Mouse (Mus musculus): ENCODE measurements around the gene Fuom. TPM values are rescaled to one million over a fixed set of nuclear protein-coding genes. Genes with fewer than 3 reads are reported as not detected.

Fuom gene
- polyA plus RNA-seq, 1 experiment: not detected

DNA sequence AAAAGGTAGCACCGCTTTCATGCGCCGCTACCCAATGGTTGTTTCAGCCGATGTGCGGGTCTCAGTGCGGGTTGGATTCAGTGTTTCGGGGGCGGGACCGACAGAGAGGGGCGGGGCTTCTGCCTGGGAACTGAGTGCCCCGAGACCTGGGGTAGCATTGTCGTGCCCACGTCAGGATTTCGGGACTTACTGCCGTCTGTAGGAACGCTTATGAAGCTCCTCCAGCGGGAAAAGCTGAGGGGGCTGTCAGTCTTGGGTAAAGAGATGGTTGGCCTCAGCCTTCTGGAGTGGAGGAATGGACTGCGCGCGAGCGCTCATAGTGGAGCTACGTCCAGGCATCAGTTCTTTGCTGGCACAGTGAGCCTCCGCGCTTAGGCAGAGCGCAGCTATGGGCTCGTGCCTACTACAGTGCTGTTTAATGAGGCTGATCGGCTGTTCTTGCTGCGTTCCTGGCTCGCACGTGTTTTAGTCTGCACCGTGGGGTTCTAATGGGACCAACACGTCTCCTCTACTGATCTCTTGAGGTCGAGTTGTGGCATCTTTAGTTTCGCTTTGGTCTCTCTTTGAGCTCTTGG lies 53.0 kb downstream of the Fuom start:
- Histone ChIP-seq H3K4me1 (ENCODE audit: control insufficient read depth, insufficient read depth, low read length) (peaks cover 21% of the 10 kb centered on the region), H3K4me3 (ENCODE audit: insufficient read depth, low read depth, low read length) (peak overlapping the region; percentile 29), H3K27ac (ENCODE audit: insufficient read depth, low read depth, low read length) (no peak overlapping the region)
- no peak for TF ChIP-seq CTCF (IDR thresholded peaks at IDR 0.05; ENCODE audit: insufficient read depth, low read depth, low read length)
- no peak for TF ChIP-seq POLR2A (IDR thresholded peaks at IDR 0.05; ENCODE audit: insufficient read depth, low read depth, low read length)
- WGBS: 1% methylated on average over 34 of the region's 34 CpGs

DNA sequence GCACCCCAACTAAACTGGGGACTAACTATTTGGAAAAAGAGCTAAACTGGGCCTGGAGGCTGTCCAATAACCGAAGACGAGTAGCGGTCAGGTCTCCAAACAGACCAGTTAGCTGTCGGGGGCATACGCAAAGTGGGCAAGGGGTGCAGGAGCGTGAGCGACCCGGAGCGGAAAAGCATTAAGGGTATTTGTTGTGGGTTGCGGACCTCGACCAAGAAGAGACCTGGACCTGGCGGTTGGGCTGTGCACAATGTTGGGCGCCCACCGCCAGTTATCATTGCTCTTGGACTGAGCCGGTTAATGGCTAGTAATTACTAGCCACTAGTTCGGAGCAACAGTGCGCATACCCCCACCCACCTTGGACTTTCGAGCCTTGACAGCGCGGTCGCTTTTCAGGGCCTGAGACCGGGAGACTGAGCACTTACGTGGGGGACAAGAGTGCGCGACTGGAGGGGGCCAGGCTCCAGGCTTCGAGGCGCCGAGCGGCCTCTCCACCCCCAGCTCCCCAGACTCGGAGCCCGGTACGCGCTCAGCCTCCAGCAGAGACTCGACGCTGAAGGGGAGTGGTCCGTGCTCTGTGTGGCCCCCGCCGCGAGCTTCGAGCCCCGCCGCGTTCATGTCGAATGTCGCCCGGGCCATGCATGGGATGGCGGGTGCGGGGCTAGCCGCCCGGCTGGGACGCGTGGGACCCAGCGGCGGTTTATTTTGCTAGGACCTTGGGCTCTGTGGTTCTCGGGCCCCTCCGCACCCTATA lies 53.7 kb downstream of the Fuom start, which contains the start of gene Msx3:
Gene Msx3, minus strand, starts transcription at position 729 of the 754 bp plus-strand sequence.
- WGBS: 2% methylated on average over 56 of the region's 56 CpGs
- no peak within 1 kb of the TSS for H3K27ac ChIP-seq (ENCODE audit: insufficient read depth, low read depth, low read length)
- peak within 1 kb of the TSS; percentile 29 for H3K4me3 ChIP-seq (ENCODE audit: insufficient read depth, low read depth, low read length)
- TF ChIP-seq CTCF (IDR thresholded peaks at IDR 0.05; ENCODE audit: insufficient read depth, low read depth, low read length) (no peak), POLR2A (IDR thresholded peaks at IDR 0.05; ENCODE audit: insufficient read depth, low read depth, low read length) (no peak)
- peaks cover 21% of the 10 kb centered on the region for H3K4me1 ChIP-seq (ENCODE audit: control insufficient read depth, insufficient read depth, low read length)

DNA sequence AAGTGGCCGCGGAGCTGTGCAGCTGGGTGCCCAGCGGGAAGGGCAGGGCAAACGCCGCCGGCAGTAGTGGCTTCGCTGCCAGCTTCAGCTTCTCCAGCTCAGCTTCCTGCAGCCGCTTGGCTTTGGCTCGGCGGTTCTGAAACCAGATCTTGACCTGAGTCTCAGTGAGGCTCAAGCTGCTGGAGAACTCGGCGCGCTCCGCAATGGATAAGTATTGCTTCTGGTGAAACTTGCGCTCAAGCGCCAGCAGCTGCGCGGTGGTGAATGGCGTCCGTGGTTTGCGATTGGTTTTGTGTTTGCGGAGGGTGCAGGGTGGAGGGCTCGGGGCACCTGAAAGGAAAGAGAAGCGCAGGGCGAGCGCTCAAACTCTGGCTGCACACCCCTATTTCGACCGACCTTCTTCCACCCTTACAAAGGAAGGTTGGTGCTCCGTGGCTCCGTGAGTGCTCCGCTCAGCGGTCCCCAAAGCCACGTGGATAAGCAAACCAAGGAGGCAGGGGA lies 54.4 kb downstream of the Fuom start:
- peak overlapping the region; percentile 23 for H3K4me3 ChIP-seq (ENCODE audit: insufficient read depth, low read depth, low read length)
- H3K27ac ChIP-seq (ENCODE audit: insufficient read depth, low read depth, low read length): no peak overlapping the region
- WGBS: under 1% methylated on average over 33 of the region's 33 CpGs
- H3K4me1 ChIP-seq (ENCODE audit: control insufficient read depth, insufficient read depth, low read length): peaks cover 21% of the 10 kb centered on the region
- TF ChIP-seq POLR2A (IDR thresholded peaks at IDR 0.05; ENCODE audit: insufficient read depth, low read depth, low read length): no peak
- TF ChIP-seq CTCF (IDR thresholded peaks at IDR 0.05; ENCODE audit: insufficient read depth, low read depth, low read length): no peak

Other genes with a start within 250 kb of the Fuom start
- not detected in 2 replicates for gene Kndc1, start 207.7 kb downstream of the Fuom start, polyA plus RNA-seq (2012; ENCODE audit: insufficient read depth, insufficient read length, low replicate concordance, missing spikeins)
- not detected in 2 replicates for gene Utf1, start 158.7 kb downstream of the Fuom start, polyA plus RNA-seq (2012; ENCODE audit: insufficient read depth, insufficient read length, low replicate concordance, missing spikeins)
- not detected in 2 replicates for gene 6430531B16Rik, start 123.7 kb downstream of the Fuom start, polyA plus RNA-seq (2012; ENCODE audit: insufficient read depth, insufficient read length, low replicate concordance, missing spikeins)
- gene Adam8, start 109.9 kb downstream of the Fuom start, polyA plus RNA-seq (2012; ENCODE audit: insufficient read depth, insufficient read length, low replicate concordance, missing spikeins): not detected in 2 replicates
- gene Zfp511, start 66.0 kb downstream of the Fuom start, polyA plus RNA-seq (2012; ENCODE audit: insufficient read depth, insufficient read length, low replicate concordance, missing spikeins): not detected in 2 replicates
- not detected in 2 replicates for gene Tubgcp2, start 65.8 kb downstream of the Fuom start, polyA plus RNA-seq (2012; ENCODE audit: insufficient read depth, insufficient read length, low replicate concordance, missing spikeins)
- gene Msx3, start 53.4 kb downstream of the Fuom start, polyA plus RNA-seq (2012; ENCODE audit: insufficient read depth, insufficient read length, low replicate concordance, missing spikeins): not detected in 2 replicates
- not detected in 2 replicates for gene Caly, start 19.9 kb downstream of the Fuom start, polyA plus RNA-seq (2012; ENCODE audit: insufficient read depth, insufficient read length, low replicate concordance, missing spikeins)
- not detected in 2 replicates for gene Prap1, start 9.0 kb downstream of the Fuom start, polyA plus RNA-seq (2012; ENCODE audit: insufficient read depth, insufficient read length, low replicate concordance, missing spikeins)
- not detected in 2 replicates for gene Paox, start 13.4 kb upstream of the Fuom start, polyA plus RNA-seq (2012; ENCODE audit: insufficient read depth, insufficient read length, low replicate concordance, missing spikeins)
- not detected in 2 replicates for gene Echs1, start 14.0 kb upstream of the Fuom start, polyA plus RNA-seq (2012; ENCODE audit: insufficient read depth, insufficient read length, low replicate concordance, missing spikeins)
- gene Mtg1, start 35.1 kb upstream of the Fuom start, polyA plus RNA-seq (2012; ENCODE audit: insufficient read depth, insufficient read length, low replicate concordance, missing spikeins): not detected in 2 replicates
- gene Sprn, start 52.4 kb upstream of the Fuom start, polyA plus RNA-seq (2012; ENCODE audit: insufficient read depth, insufficient read length, low replicate concordance, missing spikeins): not detected in 2 replicates
- gene Olfr522, start 62.3 kb upstream of the Fuom start, polyA plus RNA-seq (2012; ENCODE audit: insufficient read depth, insufficient read length, low replicate concordance, missing spikeins): not detected in 2 replicates
- not detected in 2 replicates for gene Olfr523, start 70.8 kb upstream of the Fuom start, polyA plus RNA-seq (2012; ENCODE audit: insufficient read depth, insufficient read length, low replicate concordance, missing spikeins)
- gene Olfr524, start 103.5 kb upstream of the Fuom start, polyA plus RNA-seq (2012; ENCODE audit: insufficient read depth, insufficient read length, low replicate concordance, missing spikeins): not detected in 2 replicates
- not detected in 2 replicates for gene Cd163l1, start 115.8 kb upstream of the Fuom start, polyA plus RNA-seq (2012; ENCODE audit: insufficient read depth, insufficient read length, low replicate concordance, missing spikeins)
- not detected in 2 replicates for gene 5830411N06Rik, start 144.8 kb upstream of the Fuom start, polyA plus RNA-seq (2012; ENCODE audit: insufficient read depth, insufficient read length, low replicate concordance, missing spikeins)
- not detected in 2 replicates for gene Olfr525, start 218.4 kb upstream of the Fuom start, polyA plus RNA-seq (2012; ENCODE audit: insufficient read depth, insufficient read length, low replicate concordance, missing spikeins)
- gene Olfr527, start 231.6 kb upstream of the Fuom start, polyA plus RNA-seq (2012; ENCODE audit: insufficient read depth, insufficient read length, low replicate concordance, missing spikeins): not detected in 2 replicates

Data from olfactory bulb, adult 2 months (tissue).